Mouse (Mus musculus): ENCODE measurements at regions not wholly inside any gene's neighbourhood (a gene's known extent, or its start where the extent isn't known, plus 50 kb on each side); places are given as distances from the start of the nearest gene placed in this dataset.

DNA sequence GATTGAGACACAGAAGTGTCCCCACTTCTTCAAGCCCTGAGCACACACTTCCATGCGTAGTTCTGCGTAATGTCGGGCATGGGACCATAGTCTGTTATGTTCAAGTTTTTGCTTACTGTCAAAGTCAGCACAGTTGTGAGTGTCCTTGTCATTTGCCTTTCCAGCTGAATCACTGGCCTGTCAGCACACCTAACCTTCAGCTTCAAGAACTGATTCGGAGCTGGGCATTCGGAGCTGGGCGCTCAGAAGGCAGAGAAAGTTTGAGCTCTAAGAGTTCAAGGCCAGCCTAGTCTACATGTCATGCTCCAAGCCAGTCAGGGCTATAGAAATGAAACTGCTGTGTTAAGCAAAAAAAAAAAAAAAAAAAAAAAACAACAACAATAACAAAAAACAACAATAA lies 357.1 kb downstream of the Adgrl2 start:
- TF ChIP-seq FLI1 (IDR thresholded peaks at IDR 0.05; ENCODE audit: low read length) (no peak), GATA1 (IDR thresholded peaks at IDR 0.05; ENCODE audit: borderline replicate concordance, low read length) (no peak)

Data from megakaryocyte, embryonic 14.5 days (primary cell).